In genomic region chr9:56487651-56488050, GRCm38 (mm10) we compare ENCODE assay signal across 17 mouse cellular contexts.
"Had no signal": no experiment of that assay in that cellular context is flagged by ENCODE, and none has a peak within 500 bp of the region (broad histone marks: within the 10 kb centered on the region; RNA-seq: fewer than 3 reads in every experiment).

No protein-coding gene starts in this region.

- ATAC-seq: intestine, postnatal 0 days; midbrain, embryonic 15.5 days had no signal

- H3K9me3 ChIP-seq: midbrain, embryonic 12.5 days; midbrain, embryonic 15.5 days; neural tube, embryonic 12.5 days; neural tube, embryonic 15.5 days; stomach, embryonic 15.5 days had no signal

- H3K4me2 ChIP-seq: lung, embryonic 14.5 days; midbrain, embryonic 12.5 days; midbrain, embryonic 15.5 days; neural tube, embryonic 12.5 days; neural tube, embryonic 15.5 days; stomach, embryonic 15.5 days had no signal

- H3K27ac ChIP-seq: kidney, postnatal 0 days; left cerebral cortex, adult 2 months; midbrain, embryonic 12.5 days; midbrain, embryonic 15.5 days; neural tube, embryonic 12.5 days; neural tube, embryonic 15.5 days; stomach, embryonic 15.5 days had no signal

- H3K4me3 ChIP-seq: left cerebral cortex, adult 2 months; midbrain, embryonic 12.5 days; midbrain, embryonic 15.5 days; neural tube, embryonic 12.5 days; neural tube, embryonic 15.5 days; stomach, embryonic 15.5 days had no signal

- DNase-seq: kidney, adult 2 months; kidney, postnatal 25 days; layer of hippocampus, postnatal 36 days; lung, embryonic 14.5 days; lung, postnatal 10 days; lung, postnatal 36 days; right cerebral cortex, postnatal 25 days; spleen, adult 18-20 months; thymus, postnatal 25 days had no signal

- H3K9ac ChIP-seq: lung, embryonic 14.5 days; midbrain, embryonic 12.5 days; midbrain, embryonic 15.5 days; neural tube, embryonic 12.5 days; neural tube, embryonic 15.5 days; stomach, embryonic 15.5 days had no signal

- H3K27me3 ChIP-seq: midbrain, embryonic 12.5 days; midbrain, embryonic 15.5 days; neural tube, embryonic 12.5 days; neural tube, embryonic 15.5 days; stomach, embryonic 15.5 days had no signal

- H3K4me1 ChIP-seq: midbrain, embryonic 12.5 days; midbrain, embryonic 15.5 days; neural tube, embryonic 12.5 days had no signal
